Mouse (Mus musculus) neural tube, embryonic 14.5 days (tissue): Measurements from ENCODE around the gene Folr1. TPM values are rescaled to one million over a fixed set of nuclear protein-coding genes. Genes with fewer than 3 reads are reported as not detected.
A peak's percentile ranks its signal among the peaks of the same experiment; 100 is the strongest.

ENCODE experiments used
- ATAC-seq: fragments of 200-750 bp; cut with Nextera tagmentation; 2 replicates; pipeline ENCODE4 v1.8.0; 2017; ENCODE audit warnings: low read depth, mild to moderate bottlenecking, moderate TSS enrichment, moderate library complexity
- H3K27ac ChIP-seq: fragments of 300-500 bp; sonication (generic); 2 replicates; pipeline ENCODE4 v1.5.1; 2014; ENCODE audit warnings: low read depth, mild to moderate bottlenecking, control low read depth, low read length, moderate library complexity, mixed read lengths
- H3K27me3 ChIP-seq: fragments of 300-500 bp; sonication (generic); 2 replicates; pipeline ENCODE4 v1.6.1; 2014; ENCODE audit warnings: low read length; ENCODE audit not compliant: control insufficient read depth, insufficient read depth
- H3K36me3 ChIP-seq: fragments of 300-500 bp; sonication (generic); 2 replicates; pipeline ENCODE4 v1.6.1; 2014; ENCODE audit warnings: low read length, mixed read lengths; ENCODE audit not compliant: control insufficient read depth, insufficient read depth
- H3K4me1 ChIP-seq: fragments of 300-500 bp; sonication (generic); 2 replicates; pipeline ENCODE4 v1.6.1; 2014; ENCODE audit warnings: low read length; ENCODE audit not compliant: control insufficient read depth, insufficient read depth
- H3K4me2 ChIP-seq: fragments of 300-500 bp; sonication (generic); 2 replicates; pipeline ENCODE4 v1.6.1; 2014; ENCODE audit warnings: mild to moderate bottlenecking, low read depth, low read length, control low read depth
- H3K4me3 ChIP-seq: fragments of 300-500 bp; sonication (generic); 2 replicates; pipeline ENCODE4 v1.5.1; 2014; ENCODE audit warnings: low read depth, low read length, control low read depth, mixed read lengths
- H3K9ac ChIP-seq: fragments of 300-500 bp; sonication (generic); replicated peaks from 2 replicates; pipeline ENCODE4 v1.6.1; 2014; ENCODE audit warnings: low read depth, mild to moderate bottlenecking, control low read depth, low read length, mixed read lengths
- H3K9me3 ChIP-seq: fragments of 300-500 bp; sonication (generic); 2 replicates; pipeline ENCODE4 v1.6.1; 2016; ENCODE audit warnings: low read length; ENCODE audit not compliant: control insufficient read depth
- WGBS: fragments of 180-500 bp; shearing (Covaris S2); extraction: QIAGEN DNeasy Blood & Tissue Kit; methylation state at CpG from one replicate; pipeline ENCODE4 v1.1.7; 2014; 5-methylcytosine and 5-hydroxymethylcytosine counted together
- polyA plus RNA-seq: library from polyadenylated mRNA; unstranded; fragments of >200 nt; fragmentation: Nextera tagmentation; extraction: Ambion mirVana; gene quantifications from 2 replicates; pipeline ENCODE4 v1.2.1, GENCODE M21; 2014

The Folr1 gene
- polyA plus RNA-seq, result 1.1 and 1.4 TPM in 2 replicates

- no peak within 1 kb of the TSS for H3K4me3 ChIP-seq
- no peaks in the 10 kb centered on the region for H3K4me1 ChIP-seq
- no peaks in the 10 kb centered on the region for H3K27me3 ChIP-seq
- no peak within 1 kb of the TSS for H3K9ac ChIP-seq
- WGBS, result 25% methylated on average over 2 of the region's 2 CpGs
- H3K4me2 ChIP-seq, result no peak within 1 kb of the TSS
- no peak for ATAC-seq
- no peaks in the 10 kb centered on the region for H3K36me3 ChIP-seq
- no peaks in the 10 kb centered on the region for H3K9me3 ChIP-seq
- no peak within 1 kb of the TSS for H3K27ac ChIP-seq
Measured at GRCm38 (mm10) chr7:101870629-101871028, at the start of gene Folr1. Gene Folr1 (minus strand): TSS chr7:101870788.

DNA sequence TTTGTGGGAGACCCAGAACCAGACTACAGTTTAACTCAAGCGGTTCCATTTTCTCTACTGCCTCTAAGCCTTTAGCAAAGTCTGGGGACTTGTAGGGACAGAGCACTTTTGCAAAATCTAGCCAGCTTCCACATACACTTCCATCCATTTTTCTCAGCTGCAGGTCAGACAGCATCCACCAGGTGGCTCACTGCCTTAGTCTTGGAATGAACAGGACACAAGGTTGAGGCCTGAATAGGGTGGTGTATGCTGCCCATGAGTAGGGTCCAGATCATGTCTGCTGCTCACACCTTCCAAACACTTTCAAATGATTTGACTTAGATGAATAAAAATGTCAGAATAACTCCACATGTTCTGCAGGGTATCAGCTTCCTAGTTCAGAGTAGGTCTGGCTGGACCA lies 47.5 kb upstream of the Folr1 start:
- no peak overlapping the region for H3K9ac ChIP-seq
- 19% methylated on average over 1 of the region's 1 CpGs for WGBS
- no peak overlapping the region for H3K4me2 ChIP-seq
- ATAC-seq, result peak; percentile 86
- no peak overlapping the region for H3K4me3 ChIP-seq
- H3K9me3 ChIP-seq, result no peaks in the 10 kb centered on the region
- no peaks in the 10 kb centered on the region for H3K4me1 ChIP-seq
- H3K27ac ChIP-seq, result no peak overlapping the region
- H3K36me3 ChIP-seq, result peaks cover 5% of the 10 kb centered on the region; the same call in 1 of the 2 replicates
- H3K27me3 ChIP-seq, result no peaks in the 10 kb centered on the region

- Histone ChIP-seq H3K4me3 (no peak overlapping the region), H3K27ac (no peak overlapping the region), H3K36me3 (peaks cover 25% of the 10 kb centered on the region), H3K4me2 (no peak overlapping the region), H3K27me3 (no peaks in the 10 kb centered on the region), H3K4me1 (peaks cover 3% of the 10 kb centered on the region; the same call in 1 of the 2 replicates), H3K9ac (no peak overlapping the region), H3K9me3 (no peaks in the 10 kb centered on the region)
- WGBS, result 64% methylated on average over 3 of the region's 3 CpGs
- no peak for ATAC-seq
Measured at GRCm38 (mm10) chr7:101911982-101912381, 41.4 kb upstream of the Folr1 start.

DNA sequence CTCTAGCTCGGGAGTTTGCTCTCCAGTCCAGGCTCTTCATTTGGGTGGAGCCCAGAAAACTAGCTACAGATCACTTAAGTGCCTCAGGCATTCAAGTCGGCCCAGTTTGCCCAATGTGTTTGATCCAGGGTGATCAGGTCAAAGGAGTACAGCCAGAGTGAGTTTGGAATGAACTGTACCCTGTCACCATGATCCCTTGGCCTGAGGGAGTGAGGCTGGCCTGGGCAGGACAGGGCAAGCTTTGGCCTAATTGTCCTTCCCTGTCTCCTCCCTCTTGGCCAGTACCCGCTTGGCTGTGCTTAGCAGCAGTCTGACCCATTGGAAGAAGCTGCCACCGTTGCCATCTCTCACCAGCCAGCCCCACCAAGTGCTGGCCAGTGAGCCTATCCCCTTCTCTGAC lies 39.5 kb upstream of the Folr1 start:
- Histone ChIP-seq H3K27ac (no peak overlapping the region), H3K4me2 (no peak overlapping the region), H3K36me3 (peaks cover 25% of the 10 kb centered on the region), H3K9me3 (no peaks in the 10 kb centered on the region), H3K4me1 (peaks cover 10% of the 10 kb centered on the region; the same call in 1 of the 2 replicates), H3K4me3 (no peak overlapping the region), H3K9ac (no peak overlapping the region), H3K27me3 (no peaks in the 10 kb centered on the region)
- WGBS, result 78% methylated on average over 4 of the region's 4 CpGs
- ATAC-seq, result no peak

GRCm38 (mm10) chr7:101908367-101908766 lies 37.8 kb upstream of the Folr1 start:
- Histone ChIP-seq H3K27me3 (no peaks in the 10 kb centered on the region), H3K4me2 (no peak overlapping the region), H3K4me1 (peaks cover 10% of the 10 kb centered on the region; the same call in 1 of the 2 replicates), H3K9me3 (no peaks in the 10 kb centered on the region), H3K9ac (no peak overlapping the region), H3K4me3 (no peak overlapping the region), H3K36me3 (peaks cover 23% of the 10 kb centered on the region), H3K27ac (no peak overlapping the region)
- 70% methylated on average over 3 of the region's 4 CpGs for WGBS
- ATAC-seq, result no peak

- peaks cover 10% of the 10 kb centered on the region; the same call in 1 of the 2 replicates for H3K4me1 ChIP-seq
- H3K27me3 ChIP-seq, result no peaks in the 10 kb centered on the region
- H3K9ac ChIP-seq, result peak overlapping the region; percentile 87; the same call in 1 of the 2 replicates
- H3K9me3 ChIP-seq, result no peaks in the 10 kb centered on the region
- H3K27ac ChIP-seq, result no peak overlapping the region
- peak overlapping the region; percentile 82 for H3K4me2 ChIP-seq
- no peak for ATAC-seq
- H3K4me3 ChIP-seq, result peak overlapping the region; percentile 81
- peaks cover 12% of the 10 kb centered on the region for H3K36me3 ChIP-seq
- 79% methylated on average over 8 of the region's 8 CpGs for WGBS
Measured at GRCm38 (mm10) chr7:101906696-101907095, 36.1 kb upstream of the Folr1 start.

DNA sequence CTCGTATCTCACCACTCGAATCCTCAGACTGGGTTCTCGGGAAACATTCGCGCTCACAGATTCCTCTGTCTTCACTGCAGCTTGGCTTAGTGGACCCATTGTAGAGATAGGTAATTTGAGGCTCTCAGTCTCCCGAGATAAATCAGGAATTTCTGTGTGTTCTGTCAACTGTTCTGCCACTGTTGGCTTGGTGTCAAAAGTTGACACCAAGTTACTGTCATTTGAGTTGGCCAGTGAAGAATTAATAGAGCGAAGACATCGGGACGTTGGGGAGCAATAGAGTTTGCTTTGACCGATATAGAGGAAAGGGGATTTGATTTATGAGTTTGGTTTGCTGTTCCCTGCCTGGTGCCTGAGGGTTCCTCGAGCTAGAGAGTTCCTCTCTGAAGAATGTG lies 35.7 kb upstream of the Folr1 start, which contains the start of gene Tomt:
Gene Tomt, minus strand, starts transcription at position 73 of the 395 bp plus-strand sequence.
- WGBS, result 17% methylated on average over 11 of the region's 11 CpGs
- Histone ChIP-seq H3K27me3 (no peaks in the 10 kb centered on the region), H3K9ac (peak within 1 kb of the TSS; percentile 87), H3K4me2 (peak within 1 kb of the TSS; percentile 85), H3K9me3 (no peaks in the 10 kb centered on the region), H3K36me3 (peaks cover 12% of the 10 kb centered on the region), H3K4me3 (peak within 1 kb of the TSS; percentile 81), H3K27ac (peak within 1 kb of the TSS; percentile 95), H3K4me1 (peaks cover 10% of the 10 kb centered on the region; the same call in 1 of the 2 replicates)
- no peak for ATAC-seq

DNA sequence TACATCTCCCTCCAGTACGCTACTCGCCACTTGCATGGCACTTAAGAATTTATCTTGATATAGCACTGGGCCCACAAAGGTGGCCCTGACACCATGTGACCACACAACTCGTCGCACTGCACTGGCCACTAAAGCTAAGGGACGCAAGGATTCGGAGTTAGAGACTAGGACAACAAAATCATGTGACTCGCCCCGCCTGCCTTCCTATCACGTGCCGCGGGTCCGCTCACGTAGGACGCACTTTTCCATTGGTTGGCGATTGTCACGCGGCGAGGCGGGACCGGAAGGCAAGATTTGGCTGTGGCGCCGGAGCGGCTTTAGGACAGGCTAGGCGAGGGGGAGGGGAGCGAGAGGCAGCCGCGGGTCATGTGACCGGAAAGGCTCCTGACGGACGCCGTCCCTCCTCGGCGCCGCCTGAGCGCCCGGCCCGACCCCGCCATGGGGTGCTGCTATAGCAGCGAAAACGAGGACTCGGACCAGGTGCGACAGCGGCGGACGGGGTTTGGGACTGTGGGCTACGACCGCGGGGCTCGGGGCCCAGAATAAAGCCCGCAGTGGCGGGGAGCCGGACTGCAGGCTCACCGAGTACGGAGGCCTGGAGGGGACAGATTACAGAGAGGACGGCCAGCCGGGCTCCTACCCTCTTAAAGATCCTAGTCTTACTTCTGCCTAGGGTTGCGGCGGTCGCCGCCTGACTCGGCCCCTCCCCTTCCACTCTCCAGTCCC lies 35.1 kb upstream of the Folr1 start, which contains the start of gene Lamtor1:
Gene Lamtor1, plus strand, starts transcription at position 344 of the 726 bp plus-strand sequence.
- peak within 1 kb of the TSS; percentile 87 for H3K9ac ChIP-seq
- no peaks in the 10 kb centered on the region for H3K27me3 ChIP-seq
- peak within 1 kb of the TSS; percentile 81 for H3K4me3 ChIP-seq
- peak within 1 kb of the TSS; percentile 85 for H3K4me2 ChIP-seq
- H3K27ac ChIP-seq, result peak within 1 kb of the TSS; percentile 95
- ATAC-seq, result peak; percentile 97
- WGBS, result under 1% methylated on average over 61 of the region's 61 CpGs
- peaks cover 10% of the 10 kb centered on the region; the same call in 1 of the 2 replicates for H3K4me1 ChIP-seq
- H3K9me3 ChIP-seq, result no peaks in the 10 kb centered on the region
- peaks cover 10% of the 10 kb centered on the region; the same call in 1 of the 2 replicates for H3K36me3 ChIP-seq

- H3K4me3 ChIP-seq, result no peak overlapping the region
- ATAC-seq, result no peak
Measured at GRCm38 (mm10) chr7:101902846-101903245, 32.3 kb upstream of the Folr1 start.

More at GRCm38 (mm10) chr7:101902846-101903245, 32.3 kb upstream of the Folr1 start:
- no peak overlapping the region for H3K9ac ChIP-seq
- H3K27ac ChIP-seq, result no peak overlapping the region
- H3K4me2 ChIP-seq, result no peak overlapping the region
- no peaks in the 10 kb centered on the region for H3K27me3 ChIP-seq
- no peaks in the 10 kb centered on the region for H3K9me3 ChIP-seq
- H3K36me3 ChIP-seq, result no peaks in the 10 kb centered on the region
- peaks cover 10% of the 10 kb centered on the region; the same call in 1 of the 2 replicates for H3K4me1 ChIP-seq
